Mouse (Mus musculus) limb, embryonic 14.5 days (tissue): ENCODE data around the gene Gramd1b. TPM values are rescaled to one million over a fixed set of nuclear protein-coding genes. Genes with fewer than 3 reads are reported as not detected.

ENCODE experiments used
- ATAC-seq: fragments of 200-750 bp; cut with Nextera tagmentation; 2 replicates; pipeline ENCODE4 v1.8.0; 2017; ENCODE audit warnings: low read depth, moderate number of reproducible peaks, moderate TSS enrichment; ENCODE audit not compliant: low FRiP score
- DNase-seq: peaks from one replicate; pipeline ENCODE4 v3.0.0-alpha.2; 2015; ENCODE audit warnings: low spot score
- H3K27ac ChIP-seq: fragments of 300-500 bp; sonication (generic); replicated peaks from 2 replicates; pipeline ENCODE4 v1.5.1; 2014; ENCODE audit warnings: low read depth, mild to moderate bottlenecking, low read length, moderate library complexity, mixed read lengths
- H3K27me3 ChIP-seq: fragments of 300-500 bp; sonication (generic); 2 replicates; pipeline ENCODE4 v1.6.1; 2014; ENCODE audit warnings: low read length, mixed read lengths; ENCODE audit not compliant: control insufficient read depth, insufficient read depth
- H3K36me3 ChIP-seq: fragments of 300-500 bp; sonication (generic); 2 replicates; pipeline ENCODE4 v1.6.1; 2014; ENCODE audit warnings: mild to moderate bottlenecking, low read length, moderate library complexity, mixed read lengths; ENCODE audit not compliant: control insufficient read depth, insufficient read depth
- H3K4me1 ChIP-seq: fragments of 300-500 bp; sonication (generic); 2 replicates; pipeline ENCODE4 v1.6.1; 2014; ENCODE audit warnings: antibody characterized with exemption, low read length, mixed read lengths; ENCODE audit not compliant: control insufficient read depth, insufficient read depth
- H3K4me2 ChIP-seq: fragments of 300-500 bp; sonication (generic); replicated peaks from 2 replicates; pipeline ENCODE4 v1.6.1; 2014; ENCODE audit warnings: low read depth, mild to moderate bottlenecking, low read length, moderate library complexity; ENCODE audit not compliant: severe bottlenecking
- H3K4me3 ChIP-seq: fragments of 300-500 bp; sonication (generic); replicated peaks from 2 replicates; pipeline ENCODE4 v1.5.1; 2014; ENCODE audit warnings: low read length
- H3K9ac ChIP-seq: fragments of 300-500 bp; sonication (generic); 2 replicates; pipeline ENCODE4 v1.6.1; 2014; ENCODE audit warnings: mild to moderate bottlenecking, low read depth, low read length, moderate library complexity; ENCODE audit not compliant: severe bottlenecking
- H3K9me3 ChIP-seq: fragments of 300-500 bp; sonication (generic); 2 replicates; pipeline ENCODE4 v1.6.1; 2016; ENCODE audit warnings: low read length; ENCODE audit not compliant: control insufficient read depth
- POLR2A ChIP-seq: fragments of 200-500 bp; IDR thresholded peaks from 2 replicates; pipeline ENCODE4 v1.8.0; 2012; ENCODE audit warnings: inconsistent platforms, mild to moderate bottlenecking, moderate library complexity, borderline replicate concordance; ENCODE audit not compliant: insufficient read depth, insufficient read length; ENCODE audit errors: extremely low read depth
- WGBS: fragments of 180-500 bp; shearing (Covaris S2); extraction: QIAGEN DNeasy Blood & Tissue Kit; methylation state at CpG from one replicate; pipeline ENCODE4 v1.1.7; 2014; 5-methylcytosine and 5-hydroxymethylcytosine counted together
- polyA plus RNA-seq, 2 experiments: library from polyadenylated mRNA; depleted of rRNA in 1 of 2; stranded (reverse) in 1 of 2; unstranded in 1 of 2; fragments of >200 nt; fragmentation: Nextera tagmentation in 1 of 2; extraction: Ambion mirVana in 1 of 2; gene quantifications; 2 replicates each; pipeline versions ENCODE4 v1.2.1 to v1.2.3; 2012 to 2014

Gramd1b gene
- polyA plus RNA-seq, 2 experiments: 3.6 to 11.3 TPM

DNA sequence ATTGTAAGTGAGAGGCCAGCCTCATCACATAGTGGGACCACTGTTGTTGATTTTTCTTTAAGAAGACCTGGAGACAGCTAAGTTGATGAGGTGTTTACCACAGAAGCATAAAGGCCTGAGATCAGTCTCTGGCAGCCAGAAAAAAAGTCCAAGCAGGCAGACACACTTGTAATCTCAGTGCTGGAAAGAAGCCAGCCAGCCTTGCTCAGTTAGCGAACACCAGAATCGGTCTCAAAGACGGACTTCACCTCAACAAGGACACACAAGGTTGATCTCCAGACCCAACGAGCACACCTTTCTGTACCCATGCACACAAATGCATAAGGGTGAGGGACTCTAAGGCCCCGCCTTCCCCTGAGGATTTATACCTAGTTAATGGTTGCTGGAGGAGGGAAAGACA is 125.9 kb downstream of the Gramd1b start:
- WGBS: 63% methylated on average over 5 of the region's 5 CpGs
- no peaks in the 10 kb centered on the region for H3K9me3 ChIP-seq
- no peak overlapping the region for H3K4me2 ChIP-seq
- DNase-seq (no peak), ATAC-seq (no peak)
- H3K27me3 ChIP-seq: no peaks in the 10 kb centered on the region
- no peak for TF ChIP-seq POLR2A
- H3K27ac ChIP-seq: no peak overlapping the region
- no peak overlapping the region for H3K4me3 ChIP-seq
- H3K4me1 ChIP-seq: 0 out of 2 replicates have a peak, but pooled peaks cover 3% of the 10 kb centered on the region
- no peaks in the 10 kb centered on the region for H3K36me3 ChIP-seq
- no peak overlapping the region for H3K9ac ChIP-seq

DNA sequence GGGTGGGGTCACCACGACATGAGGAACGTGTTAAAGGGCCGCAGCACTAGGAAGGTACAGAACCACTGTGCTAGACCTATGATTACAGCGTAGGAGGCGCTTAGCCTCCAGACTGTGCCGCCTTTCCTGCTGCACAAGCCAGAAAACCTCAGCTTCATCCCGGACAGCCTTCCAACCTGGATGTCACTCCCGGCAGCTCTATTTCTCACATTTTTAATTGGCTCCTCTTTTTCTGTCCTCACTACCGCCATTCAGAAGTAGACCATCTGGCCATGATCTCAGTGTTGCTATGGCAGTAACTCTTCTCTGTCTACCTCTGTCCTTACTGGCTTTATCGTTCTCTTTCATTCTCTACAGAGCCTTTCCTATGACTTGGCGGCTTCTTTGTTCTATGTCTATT is 126.5 kb downstream of the Gramd1b start:
- Histone ChIP-seq H3K9ac (no peak overlapping the region), H3K27me3 (no peaks in the 10 kb centered on the region), H3K9me3 (no peaks in the 10 kb centered on the region), H3K4me2 (no peak overlapping the region), H3K36me3 (no peaks in the 10 kb centered on the region), H3K27ac (no peak overlapping the region), H3K4me3 (no peak overlapping the region), H3K4me1 (0 out of 2 replicates have a peak, but pooled peaks cover 3% of the 10 kb centered on the region)
- ATAC-seq: no peak
- DNase-seq: no peak
- TF ChIP-seq POLR2A: no peak
- WGBS: 84% methylated on average over 11 of the region's 11 CpGs

DNA sequence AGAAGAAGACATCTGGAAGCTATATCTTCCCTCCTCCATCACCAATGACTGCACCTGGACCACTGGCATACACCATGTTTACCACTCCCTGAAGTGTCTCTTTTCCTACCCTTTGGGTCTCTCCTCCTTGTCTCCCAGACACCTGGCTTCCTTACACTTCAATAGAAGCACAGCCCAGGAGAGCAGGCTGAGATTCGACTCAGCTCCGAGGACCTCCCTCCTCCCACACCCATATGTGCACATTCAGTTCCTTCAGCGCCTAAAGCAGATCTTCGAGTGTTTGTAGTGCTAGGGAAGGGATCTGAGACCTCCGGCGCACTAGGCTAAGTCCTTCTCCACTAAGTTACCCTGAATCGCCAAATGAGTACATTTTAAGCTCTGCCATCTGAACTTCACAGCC is 127.4 kb downstream of the Gramd1b start:
- 84% methylated on average over 7 of the region's 7 CpGs for WGBS
- Histone ChIP-seq H3K27ac (no peak overlapping the region), H3K9me3 (no peaks in the 10 kb centered on the region), H3K36me3 (no peaks in the 10 kb centered on the region), H3K4me2 (no peak overlapping the region), H3K9ac (no peak overlapping the region), H3K27me3 (no peaks in the 10 kb centered on the region), H3K4me3 (no peak overlapping the region), H3K4me1 (0 out of 2 replicates have a peak, but pooled peaks cover under 1% of the 10 kb centered on the region)
- TF ChIP-seq POLR2A: no peak
- ATAC-seq: no peak
- DNase-seq: no peak

DNA sequence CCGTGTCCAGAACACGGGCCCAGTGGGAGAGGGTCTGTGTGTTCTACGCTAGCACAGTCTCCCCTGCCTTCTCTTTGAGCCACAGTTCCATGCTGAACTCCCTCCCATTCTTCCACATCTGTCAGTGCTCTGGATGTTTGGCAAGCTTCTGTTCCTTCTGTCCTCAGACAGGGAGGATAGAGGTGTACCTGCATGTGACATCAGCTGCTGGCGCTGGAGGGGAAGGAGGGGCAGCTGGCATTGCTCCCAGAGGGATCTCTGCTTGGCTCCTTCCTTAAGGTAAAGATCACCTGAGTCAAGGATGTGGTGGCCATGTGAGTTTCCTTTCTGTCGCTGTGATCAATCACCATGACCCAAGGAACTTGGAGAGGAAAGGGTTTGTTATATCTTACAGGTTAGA is 129.4 kb downstream of the Gramd1b start:
- DNase-seq (no peak), ATAC-seq (no peak)
- Histone ChIP-seq H3K9ac (no peak overlapping the region), H3K36me3 (no peaks in the 10 kb centered on the region), H3K4me2 (no peak overlapping the region), H3K4me1 (no peaks in the 10 kb centered on the region), H3K27me3 (no peaks in the 10 kb centered on the region), H3K4me3 (no peak overlapping the region), H3K9me3 (no peaks in the 10 kb centered on the region), H3K27ac (no peak overlapping the region)
- 90% methylated on average over 5 of the region's 5 CpGs for WGBS
- no peak for TF ChIP-seq POLR2A

DNA sequence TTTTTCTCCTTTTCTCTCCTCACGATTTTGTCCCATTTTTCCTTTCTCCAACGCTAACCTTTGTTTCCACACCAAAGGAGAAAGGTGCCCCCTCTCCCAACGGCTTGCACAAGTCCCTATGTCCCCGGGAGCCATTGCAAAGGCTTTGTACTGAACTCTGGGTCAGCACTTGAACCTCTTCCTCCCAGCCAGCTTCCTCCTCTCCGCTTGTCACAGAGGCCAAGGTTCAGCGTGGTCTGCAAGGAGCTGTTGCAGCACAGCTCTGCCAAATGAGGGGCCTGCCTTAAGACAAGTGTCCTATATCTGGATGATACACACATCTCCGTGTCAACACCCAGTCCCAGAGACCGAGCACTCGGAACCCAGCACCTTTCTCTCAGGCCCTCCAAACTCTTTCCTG is 130.3 kb downstream of the Gramd1b start:
- Histone ChIP-seq H3K9ac (no peak overlapping the region), H3K27ac (no peak overlapping the region), H3K27me3 (no peaks in the 10 kb centered on the region), H3K4me2 (no peak overlapping the region), H3K4me3 (no peak overlapping the region), H3K4me1 (no peaks in the 10 kb centered on the region), H3K36me3 (no peaks in the 10 kb centered on the region), H3K9me3 (no peaks in the 10 kb centered on the region)
- 87% methylated on average over 9 of the region's 9 CpGs for WGBS
- DNase-seq (no peak), ATAC-seq (no peak)
- TF ChIP-seq POLR2A: no peak

DNA sequence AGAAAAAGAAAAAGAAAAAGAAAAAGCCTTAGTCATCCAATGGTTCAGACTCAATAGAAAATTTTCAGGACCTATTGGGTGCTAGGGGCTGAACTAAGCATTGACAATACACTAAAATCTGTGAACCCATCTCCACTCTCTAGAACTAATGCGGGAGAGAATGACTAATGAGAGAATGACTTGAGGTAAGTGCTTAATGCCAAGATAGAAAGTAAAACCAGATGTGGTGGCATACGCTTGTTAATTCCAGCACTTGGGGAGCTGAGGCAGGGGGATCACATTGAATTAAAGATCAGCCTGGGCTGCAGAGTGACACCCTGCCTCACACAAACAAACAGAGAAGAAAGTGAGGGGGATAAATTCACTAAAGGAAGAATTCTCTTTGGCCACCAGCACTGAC is 131.0 kb downstream of the Gramd1b start:
- Histone ChIP-seq H3K9ac (no peak overlapping the region), H3K27me3 (no peaks in the 10 kb centered on the region), H3K4me1 (no peaks in the 10 kb centered on the region), H3K4me2 (no peak overlapping the region), H3K27ac (no peak overlapping the region), H3K9me3 (no peaks in the 10 kb centered on the region), H3K36me3 (no peaks in the 10 kb centered on the region), H3K4me3 (no peak overlapping the region)
- no peak for TF ChIP-seq POLR2A
- ATAC-seq (no peak), DNase-seq (no peak)
- 46% methylated on average over 2 of the region's 2 CpGs for WGBS
